Mouse (Mus musculus): ENCODE results near the gene C2cd4d. TPM values are rescaled to one million over a fixed set of nuclear protein-coding genes. Genes with fewer than 3 reads are reported as not detected.

The C2cd4d gene
- 0.74 and 1.2 TPM in 2 replicates for polyA plus RNA-seq (2014; fragmentation: Nextera tagmentation; extraction: Ambion mirVana)

- H3K4me3 ChIP-seq (ENCODE audit: low read depth, low read length) = peak within 1 kb of the TSS; percentile 55
- no peak for TF ChIP-seq CTCF (IDR thresholded peaks at IDR 0.05; ENCODE audit: low read depth)
- peaks cover 31% of the 10 kb centered on the region for H3K27me3 ChIP-seq (ENCODE audit: insufficient read depth, low read length)
- WGBS = 48% methylated on average over 7 of the region's 7 CpGs
- DNase-seq = no peak
- no peaks in the 10 kb centered on the region for H3K9me3 ChIP-seq (ENCODE audit: low read depth, low read length)
- no peak for ATAC-seq (ENCODE audit: insufficient read depth)
- peaks cover 7% of the 10 kb centered on the region; the same call in 1 of the 2 replicates for H3K4me1 ChIP-seq (ENCODE audit: insufficient read depth)
- peak within 1 kb of the TSS; percentile 65 for H3K9ac ChIP-seq
- H3K27ac ChIP-seq (ENCODE audit: low read depth) = no peak within 1 kb of the TSS
- peak within 1 kb of the TSS; percentile 92 for H3K4me2 ChIP-seq
- no peaks in the 10 kb centered on the region for H3K36me3 ChIP-seq (ENCODE audit: insufficient read depth)
These were observed at the start of gene C2cd4d for GRCm38 (mm10) chr3:94362138-94362537. Gene C2cd4d (plus strand): TSS chr3:94362438.

- no peaks in the 10 kb centered on the region for H3K36me3 ChIP-seq (ENCODE audit: insufficient read depth)
- no peak overlapping the region for H3K4me3 ChIP-seq (ENCODE audit: low read depth, low read length)
- ATAC-seq (ENCODE audit: insufficient read depth) (no peak), DNase-seq (peak; percentile 34)
- WGBS = 42% methylated on average over 3 of the region's 3 CpGs
- no peak overlapping the region for H3K27ac ChIP-seq (ENCODE audit: low read depth)
- no peaks in the 10 kb centered on the region for H3K9me3 ChIP-seq (ENCODE audit: low read depth, low read length)
- no peaks in the 10 kb centered on the region for H3K27me3 ChIP-seq (ENCODE audit: insufficient read depth, low read length)
- TF ChIP-seq CTCF (IDR thresholded peaks at IDR 0.05; ENCODE audit: low read depth) = peak; percentile 44
- H3K9ac ChIP-seq = no peak overlapping the region
- H3K4me2 ChIP-seq = no peak overlapping the region
- H3K4me1 ChIP-seq (ENCODE audit: insufficient read depth) = no peaks in the 10 kb centered on the region
These were observed 33.6 kb upstream of the C2cd4d start for GRCm38 (mm10) chr3:94328681-94329080.

GRCm38 (mm10) chr3:94334442-94334841, 27.8 kb upstream of the C2cd4d start:
- TF ChIP-seq CTCF (IDR thresholded peaks at IDR 0.05; ENCODE audit: low read depth) = no peak
- ATAC-seq (ENCODE audit: insufficient read depth) (no peak), DNase-seq (no peak)
- Histone ChIP-seq H3K9me3 (ENCODE audit: low read depth, low read length) (no peaks in the 10 kb centered on the region), H3K4me2 (no peak overlapping the region), H3K9ac (no peak overlapping the region), H3K27ac (ENCODE audit: low read depth) (no peak overlapping the region), H3K4me3 (ENCODE audit: low read depth, low read length) (no peak overlapping the region), H3K36me3 (ENCODE audit: insufficient read depth) (no peaks in the 10 kb centered on the region), H3K4me1 (ENCODE audit: insufficient read depth) (no peaks in the 10 kb centered on the region), H3K27me3 (ENCODE audit: insufficient read depth, low read length) (no peaks in the 10 kb centered on the region)
- 89% methylated on average over 4 of the region's 4 CpGs for WGBS

GRCm38 (mm10) chr3:94338522-94338921, 23.7 kb upstream of the C2cd4d start:
- Histone ChIP-seq H3K4me1 (ENCODE audit: insufficient read depth) (no peaks in the 10 kb centered on the region), H3K27me3 (ENCODE audit: insufficient read depth, low read length) (no peaks in the 10 kb centered on the region), H3K9me3 (ENCODE audit: low read depth, low read length) (no peaks in the 10 kb centered on the region), H3K36me3 (ENCODE audit: insufficient read depth) (no peaks in the 10 kb centered on the region), H3K4me3 (ENCODE audit: low read depth, low read length) (no peak overlapping the region), H3K27ac (ENCODE audit: low read depth) (no peak overlapping the region), H3K4me2 (no peak overlapping the region), H3K9ac (no peak overlapping the region)
- ATAC-seq (ENCODE audit: insufficient read depth) (no peak), DNase-seq (no peak)
- TF ChIP-seq CTCF (IDR thresholded peaks at IDR 0.05; ENCODE audit: low read depth) = no peak
- WGBS = 79% methylated on average over 3 of the region's 3 CpGs

- Histone ChIP-seq H3K4me3 (ENCODE audit: low read depth, low read length) (no peak within 1 kb of the TSS), H3K27me3 (ENCODE audit: insufficient read depth, low read length) (no peaks in the 10 kb centered on the region), H3K4me1 (ENCODE audit: insufficient read depth) (no peaks in the 10 kb centered on the region), H3K27ac (ENCODE audit: low read depth) (no peak within 1 kb of the TSS), H3K9me3 (ENCODE audit: low read depth, low read length) (no peaks in the 10 kb centered on the region), H3K4me2 (no peak within 1 kb of the TSS), H3K9ac (no peak within 1 kb of the TSS), H3K36me3 (ENCODE audit: insufficient read depth) (no peaks in the 10 kb centered on the region)
- DNase-seq (peak; percentile 76), ATAC-seq (ENCODE audit: insufficient read depth) (peak; percentile 41; the same call in 1 of the 2 replicates)
- no peak for TF ChIP-seq CTCF (IDR thresholded peaks at IDR 0.05; ENCODE audit: low read depth)
- WGBS = 31% methylated on average over 3 of the region's 3 CpGs
These were observed 20.2 kb upstream of the C2cd4d start, which contains the start of gene Them5 for GRCm38 (mm10) chr3:94341959-94342422. Gene Them5 (plus strand): TSS chr3:94342099.

GRCm38 (mm10) chr3:94342552-94342951, 19.7 kb upstream of the C2cd4d start:
- no peaks in the 10 kb centered on the region for H3K4me1 ChIP-seq (ENCODE audit: insufficient read depth)
- no peak overlapping the region for H3K27ac ChIP-seq (ENCODE audit: low read depth)
- H3K36me3 ChIP-seq (ENCODE audit: insufficient read depth) = no peaks in the 10 kb centered on the region
- H3K27me3 ChIP-seq (ENCODE audit: insufficient read depth, low read length) = no peaks in the 10 kb centered on the region
- H3K4me3 ChIP-seq (ENCODE audit: low read depth, low read length) = no peak overlapping the region
- DNase-seq = no peak
- no peaks in the 10 kb centered on the region for H3K9me3 ChIP-seq (ENCODE audit: low read depth, low read length)
- H3K9ac ChIP-seq = no peak overlapping the region
- WGBS = 45% methylated on average over 1 of the region's 1 CpGs
- TF ChIP-seq CTCF (IDR thresholded peaks at IDR 0.05; ENCODE audit: low read depth) = no peak
- no peak for ATAC-seq (ENCODE audit: insufficient read depth)
- no peak overlapping the region for H3K4me2 ChIP-seq

- DNase-seq = no peak
These were observed 18.1 kb upstream of the C2cd4d start for GRCm38 (mm10) chr3:94344182-94344581.

More at GRCm38 (mm10) chr3:94344182-94344581, 18.1 kb upstream of the C2cd4d start:
- no peaks in the 10 kb centered on the region for H3K36me3 ChIP-seq (ENCODE audit: insufficient read depth)
- H3K27ac ChIP-seq (ENCODE audit: low read depth) = no peak overlapping the region
- no peaks in the 10 kb centered on the region for H3K4me1 ChIP-seq (ENCODE audit: insufficient read depth)
- 75% methylated on average over 2 of the region's 2 CpGs for WGBS
- H3K4me2 ChIP-seq = no peak overlapping the region
- H3K9ac ChIP-seq = no peak overlapping the region
- H3K9me3 ChIP-seq (ENCODE audit: low read depth, low read length) = no peaks in the 10 kb centered on the region
- H3K4me3 ChIP-seq (ENCODE audit: low read depth, low read length) = no peak overlapping the region
- H3K27me3 ChIP-seq (ENCODE audit: insufficient read depth, low read length) = no peaks in the 10 kb centered on the region
- no peak for TF ChIP-seq CTCF (IDR thresholded peaks at IDR 0.05; ENCODE audit: low read depth)
- no peak for ATAC-seq (ENCODE audit: insufficient read depth)

All from lung, embryonic 14.5 days (tissue).